In genomic region chr14:73363782-73364181, GRCm38 (mm10) we compare ENCODE assay signal across 19 mouse cellular contexts. TPM values are rescaled to one million over a fixed set of nuclear protein-coding genes. Genes with fewer than 3 reads are reported as not detected.
DNase-seq lines count a peak whose midpoint lies in the region; ATAC-seq and TF ChIP-seq lines count a peak whose summit lies in the region.
"Had no signal": no experiment of that assay in that cellular context is flagged by ENCODE, and none has a peak within 500 bp of the region (broad histone marks: within the 10 kb centered on the region; RNA-seq: fewer than 3 reads in every experiment).

No protein-coding gene starts in this region.

- peak overlapping the region; percentile 12; the same call in 1 of the 2 replicates for H3K27ac ChIP-seq in bone marrow, adult 2 months (ENCODE audit: control insufficient read depth, insufficient read depth, low read depth, low read length, poor library complexity)
- peak overlapping the region; percentile 9; the same call in 1 of the 2 replicates for H3K27ac ChIP-seq in olfactory bulb, adult 2 months (ENCODE audit: insufficient read depth, low read depth, low read length)
- H3K27ac ChIP-seq: embryonic facial prominence, embryonic 12.5 days; embryonic facial prominence, embryonic 15.5 days; hindbrain, embryonic 10.5 days; hindbrain, embryonic 13.5 days; intestine, embryonic 15.5 days had no signal

- DNase-seq in 416B (ENCODE audit: low read depth) = peak; percentile 68
- no peak for DNase-seq in adrenal gland, postnatal 10 days
- DNase-seq: adrenal gland, adult 8-10 months; adrenal gland, postnatal 36 days; cerebellum, adult 2 months; cerebellum, adult 9-11 months; gastrocnemius, postnatal 25 days had no signal

- TF ChIP-seq POLR2A in bone marrow, adult 2 months (IDR thresholded peaks at IDR 0.05; ENCODE audit: borderline replicate concordance, control insufficient read depth, low read depth, low read length) = no peak
- no peak for TF ChIP-seq POLR2A in olfactory bulb, adult 2 months (IDR thresholded peaks at IDR 0.05; ENCODE audit: insufficient read depth, low read depth, low read length)

- peak; percentile 95 for ATAC-seq in megakaryocyte, adult 5-6 weeks (ENCODE audit: poor library complexity, severe bottlenecking)
- no peak for ATAC-seq in monocyte, adult 5-6 weeks (replicated peaks; ENCODE audit: insufficient number of reproducible peaks, low FRiP score, low TSS enrichment, poor library complexity, severe bottlenecking)
- ATAC-seq: activated CD4-positive, CD25-positive, alpha-beta regulatory T cell, adult 4 months; forebrain, embryonic 14.5 days; hindbrain, embryonic 16.5 days; intestine, embryonic 15.5 days had no signal

- peaks cover 3% of the 10 kb centered on the region; the same call in 1 of the 2 replicates for H3K4me1 ChIP-seq in bone marrow, adult 2 months (ENCODE audit: control insufficient read depth, insufficient read depth, low read length)
- peaks cover 37% of the 10 kb centered on the region for H3K4me1 ChIP-seq in olfactory bulb, adult 2 months (ENCODE audit: control insufficient read depth, insufficient read depth, low read length)
- H3K4me1 ChIP-seq: embryonic facial prominence, embryonic 12.5 days; embryonic facial prominence, embryonic 15.5 days; hindbrain, embryonic 10.5 days; hindbrain, embryonic 13.5 days; intestine, embryonic 15.5 days had no signal

- WGBS in bone marrow, adult 2 months = 74% methylated on average over 11 of the region's 11 CpGs
- 67% methylated on average over 11 of the region's 11 CpGs for WGBS in olfactory bulb, adult 2 months

- H3K4me3 ChIP-seq in bone marrow, adult 2 months (replicated peaks; ENCODE audit: control insufficient read depth, low read depth, low read length) = no peak overlapping the region
- H3K4me3 ChIP-seq in olfactory bulb, adult 2 months (ENCODE audit: insufficient read depth, low read depth, low read length) = peak overlapping the region; percentile 12; the same call in 1 of the 2 replicates
- H3K4me3 ChIP-seq: embryonic facial prominence, embryonic 12.5 days; embryonic facial prominence, embryonic 15.5 days; hindbrain, embryonic 10.5 days; hindbrain, embryonic 13.5 days; intestine, embryonic 15.5 days had no signal

- no peak for TF ChIP-seq CTCF in bone marrow, adult 2 months (IDR thresholded peaks at IDR 0.05; ENCODE audit: control insufficient read depth, insufficient read depth, low read length)
- no peak for TF ChIP-seq CTCF in olfactory bulb, adult 2 months (IDR thresholded peaks at IDR 0.05; ENCODE audit: insufficient read depth, low read depth, low read length)

RNA-seq across cellular contexts. Expression of gene Itm2b, which starts 21.3 kb away (rescaled TPM):
- polyA plus RNA-seq in bone marrow, adult 2 months (2011; ENCODE audit: insufficient read depth, insufficient read length, low replicate concordance, missing spikeins) = 138 and 235 TPM in 2 replicates
- 2,082 and 2,200 TPM in 2 replicates for total RNA-seq in megakaryocyte, adult 5-6 weeks (2015)
- 1,839 and 1,925 TPM in 2 replicates for total RNA-seq in megakaryocyte, adult 5-6 weeks (2017)
- polyA plus RNA-seq in olfactory bulb, adult 2 months (2012; ENCODE audit: insufficient read depth, insufficient read length, low replicate concordance, missing spikeins) = 469 and 510 TPM in 2 replicates
- 100 to 1,000 TPM; 788 to 894 TPM for total RNA-seq in adrenal gland, postnatal 10 days (2021)
- 1,022 to 1,179 TPM (median 1,153 TPM) in 3 replicates for total RNA-seq in monocyte, adult 5-6 weeks (2017)

RNA-seq across cellular contexts. Expression of gene Rb1, which starts 38.2 kb away (rescaled TPM):
- polyA plus RNA-seq in bone marrow, adult 2 months (2011; ENCODE audit: insufficient read depth, insufficient read length, low replicate concordance, missing spikeins) = 21.3 and 27.0 TPM in 2 replicates
- total RNA-seq in megakaryocyte, adult 5-6 weeks (2015) = 108 and 126 TPM in 2 replicates
- 43.9 and 56.8 TPM in 2 replicates for total RNA-seq in megakaryocyte, adult 5-6 weeks (2017)
- polyA plus RNA-seq in olfactory bulb, adult 2 months (2012; ENCODE audit: insufficient read depth, insufficient read length, low replicate concordance, missing spikeins) = 65.2 TPM in 1 of 2 replicates, not detected in the other
- 10 to 100 TPM; 20.6 to 26.1 TPM for total RNA-seq in adrenal gland, postnatal 10 days (2021)
- 82.3 to 133 TPM (median 104 TPM) in 3 replicates for total RNA-seq in monocyte, adult 5-6 weeks (2017)
